Mouse (Mus musculus) forebrain, embryonic 10.5 days (tissue): Measurements from ENCODE around the gene Dazl. TPM values are rescaled to one million over a fixed set of nuclear protein-coding genes. Genes with fewer than 3 reads are reported as not detected.

Experiments used
- DNase-seq: peaks from one replicate; pipeline ENCODE4 v3.0.0-alpha.2; 2017; ENCODE audit warnings: low spot score; ENCODE audit errors: extremely low spot score
- H3K27ac ChIP-seq: fragments of 300-500 bp; sonication (generic); 2 replicates; pipeline ENCODE4 v1.5.1; 2016; ENCODE audit warnings: mild to moderate bottlenecking
- H3K27me3 ChIP-seq: fragments of 300-500 bp; sonication (generic); 2 replicates; pipeline ENCODE4 v1.6.1; 2016; ENCODE audit warnings: mild to moderate bottlenecking; ENCODE audit not compliant: poor library complexity, severe bottlenecking
- H3K36me3 ChIP-seq: fragments of 300-500 bp; sonication (generic); replicated peaks from 2 replicates; pipeline ENCODE4 v1.6.1; 2016; ENCODE audit warnings: mild to moderate bottlenecking, moderate library complexity
- H3K4me1 ChIP-seq: fragments of 300-500 bp; sonication (generic); 2 replicates; pipeline ENCODE4 v1.6.1; 2016
- H3K4me3 ChIP-seq: fragments of 300-500 bp; sonication (generic); 2 replicates; pipeline ENCODE4 v1.5.1; 2016; ENCODE audit warnings: mild to moderate bottlenecking, moderate library complexity
- H3K9me3 ChIP-seq: fragments of 300-500 bp; sonication (generic); 2 replicates; pipeline ENCODE4 v1.6.1; 2016; ENCODE audit warnings: mild to moderate bottlenecking, moderate library complexity
- WGBS: fragments of 180-500 bp; shearing (Covaris S2); methylation state at CpG from one replicate; pipeline ENCODE4 v1.1.7; 2016; 5-methylcytosine and 5-hydroxymethylcytosine counted together
- polyA plus RNA-seq: library from polyadenylated mRNA; unstranded; fragments of >200 nt; fragmentation: Nextera tagmentation; extraction: Ambion mirVana; gene quantifications from 2 replicates; pipeline ENCODE4 v1.2.1, GENCODE M21; 2016

Dazl gene
- polyA plus RNA-seq = 0.23 TPM in 1 of 2 replicates, not detected in the other

GRCm38 (mm10) chr17:50293241-50293731 is at the start of gene Dazl:
Gene Dazl (minus strand): TSS chr17:50293636.
- Histone ChIP-seq H3K27ac (peak within 1 kb of the TSS; percentile 88), H3K4me1 (peaks cover 12% of the 10 kb centered on the region), H3K36me3 (peaks cover 6% of the 10 kb centered on the region; the same call in 1 of the 2 replicates), H3K4me3 (peak within 1 kb of the TSS; percentile 55), H3K9me3 (peaks cover 20% of the 10 kb centered on the region), H3K27me3 (no peaks in the 10 kb centered on the region)
- DNase-seq = no peak
- 91% methylated on average over 43 of the region's 43 CpGs for WGBS

GRCm38 (mm10) chr17:50341850-50342544 is 48.6 kb upstream of the Dazl start:
- 80% methylated on average over 11 of the region's 11 CpGs for WGBS
- Histone ChIP-seq H3K27ac (no peak overlapping the region), H3K4me3 (no peak overlapping the region), H3K4me1 (peaks cover 17% of the 10 kb centered on the region), H3K9me3 (no peaks in the 10 kb centered on the region), H3K27me3 (no peaks in the 10 kb centered on the region), H3K36me3 (no peaks in the 10 kb centered on the region)
- DNase-seq = no peak

GRCm38 (mm10) chr17:50338901-50339300 is 45.5 kb upstream of the Dazl start:
- no peak for DNase-seq
- no peak overlapping the region for H3K4me3 ChIP-seq
- WGBS = 92% methylated on average over 7 of the region's 7 CpGs

GRCm38 (mm10) chr17:50335776-50336175 is 42.3 kb upstream of the Dazl start:
- Histone ChIP-seq H3K36me3 (no peaks in the 10 kb centered on the region), H3K4me3 (no peak overlapping the region), H3K27ac (no peak overlapping the region), H3K9me3 (no peaks in the 10 kb centered on the region), H3K4me1 (peaks cover 7% of the 10 kb centered on the region), H3K27me3 (no peaks in the 10 kb centered on the region)
- 79% methylated on average over 2 of the region's 2 CpGs for WGBS
- no peak for DNase-seq

More at GRCm38 (mm10) chr17:50338901-50339300, 45.5 kb upstream of the Dazl start:
- H3K27me3 ChIP-seq = no peaks in the 10 kb centered on the region
- no peaks in the 10 kb centered on the region for H3K36me3 ChIP-seq
- H3K9me3 ChIP-seq = no peaks in the 10 kb centered on the region
- H3K4me1 ChIP-seq = peaks cover 17% of the 10 kb centered on the region
- H3K27ac ChIP-seq = no peak overlapping the region

- 85% methylated on average over 5 of the region's 5 CpGs for WGBS
- H3K4me1 ChIP-seq = peaks cover 10% of the 10 kb centered on the region
- H3K36me3 ChIP-seq = no peaks in the 10 kb centered on the region
- no peaks in the 10 kb centered on the region for H3K27me3 ChIP-seq
- DNase-seq = no peak
- H3K4me3 ChIP-seq = no peak overlapping the region
- H3K27ac ChIP-seq = no peak overlapping the region
- no peaks in the 10 kb centered on the region for H3K9me3 ChIP-seq
Observed at GRCm38 (mm10) chr17:50334694-50335093, 41.3 kb upstream of the Dazl start.

GRCm38 (mm10) chr17:50332012-50332300 is 38.5 kb upstream of the Dazl start:
- Histone ChIP-seq H3K27ac (no peak overlapping the region), H3K36me3 (no peaks in the 10 kb centered on the region), H3K27me3 (no peaks in the 10 kb centered on the region), H3K9me3 (no peaks in the 10 kb centered on the region), H3K4me3 (no peak overlapping the region), H3K4me1 (peaks cover 7% of the 10 kb centered on the region; the same call in 1 of the 2 replicates)
- DNase-seq = no peak
- WGBS = 92% methylated on average over 7 of the region's 7 CpGs

- WGBS = 85% methylated on average over 8 of the region's 8 CpGs
- no peaks in the 10 kb centered on the region for H3K9me3 ChIP-seq
- H3K4me1 ChIP-seq = peaks cover 7% of the 10 kb centered on the region; the same call in 1 of the 2 replicates
- no peak overlapping the region for H3K4me3 ChIP-seq
- H3K36me3 ChIP-seq = no peaks in the 10 kb centered on the region
- H3K27me3 ChIP-seq = no peaks in the 10 kb centered on the region
- H3K27ac ChIP-seq = no peak overlapping the region
- no peak for DNase-seq
Observed at GRCm38 (mm10) chr17:50331171-50332011, 38.0 kb upstream of the Dazl start.

GRCm38 (mm10) chr17:50330245-50330644 is 36.8 kb upstream of the Dazl start:
- H3K9me3 ChIP-seq = no peaks in the 10 kb centered on the region
- H3K4me1 ChIP-seq = peaks cover 7% of the 10 kb centered on the region; the same call in 1 of the 2 replicates
- WGBS = 97% methylated on average over 1 of the region's 1 CpGs
- no peaks in the 10 kb centered on the region for H3K36me3 ChIP-seq
- DNase-seq = no peak
- H3K27me3 ChIP-seq = no peaks in the 10 kb centered on the region
- no peak overlapping the region for H3K27ac ChIP-seq
- H3K4me3 ChIP-seq = no peak overlapping the region

- no peak overlapping the region for H3K27ac ChIP-seq
- H3K27me3 ChIP-seq = no peaks in the 10 kb centered on the region
Observed at GRCm38 (mm10) chr17:50324658-50325057, 31.2 kb upstream of the Dazl start.

GRCm38 (mm10) chr17:50318810-50319209 is 25.4 kb upstream of the Dazl start:
- H3K4me3 ChIP-seq = no peak overlapping the region

More at GRCm38 (mm10) chr17:50324658-50325057, 31.2 kb upstream of the Dazl start:
- Histone ChIP-seq H3K9me3 (no peaks in the 10 kb centered on the region), H3K4me3 (no peak overlapping the region), H3K4me1 (peaks cover 2% of the 10 kb centered on the region; the same call in 1 of the 2 replicates), H3K36me3 (no peaks in the 10 kb centered on the region)
- 81% methylated on average over 4 of the region's 4 CpGs for WGBS
- DNase-seq = no peak

GRCm38 (mm10) chr17:50316216-50317150 is 23.0 kb upstream of the Dazl start:
- H3K4me3 ChIP-seq = no peak overlapping the region
- no peaks in the 10 kb centered on the region for H3K4me1 ChIP-seq
- no peaks in the 10 kb centered on the region for H3K9me3 ChIP-seq
- no peaks in the 10 kb centered on the region for H3K36me3 ChIP-seq
- no peaks in the 10 kb centered on the region for H3K27me3 ChIP-seq
- DNase-seq = peak; percentile 12
- WGBS = 57% methylated on average over 11 of the region's 11 CpGs
- no peak overlapping the region for H3K27ac ChIP-seq

More at GRCm38 (mm10) chr17:50318810-50319209, 25.4 kb upstream of the Dazl start:
- H3K27ac ChIP-seq = no peak overlapping the region
- H3K9me3 ChIP-seq = no peaks in the 10 kb centered on the region
- no peaks in the 10 kb centered on the region for H3K27me3 ChIP-seq
- H3K4me1 ChIP-seq = no peaks in the 10 kb centered on the region
- DNase-seq = peak; percentile 1
- no peaks in the 10 kb centered on the region for H3K36me3 ChIP-seq

- no peak overlapping the region for H3K4me3 ChIP-seq
- no peaks in the 10 kb centered on the region for H3K27me3 ChIP-seq
- WGBS = 89% methylated on average over 10 of the region's 10 CpGs
- H3K4me1 ChIP-seq = peaks cover 9% of the 10 kb centered on the region
- no peak for DNase-seq
- H3K9me3 ChIP-seq = no peaks in the 10 kb centered on the region
- no peak overlapping the region for H3K27ac ChIP-seq
- no peaks in the 10 kb centered on the region for H3K36me3 ChIP-seq
Observed at GRCm38 (mm10) chr17:50310148-50310802, 16.8 kb upstream of the Dazl start.
